Mouse (Mus musculus) megakaryocyte, embryonic 14.5 days (primary cell): ENCODE results near the gene Btbd1. TPM values are rescaled to one million over a fixed set of nuclear protein-coding genes. Genes with fewer than 3 reads are reported as not detected.

Experiments
- H3K27me3 ChIP-seq: replicated peaks from 2 replicates; pipeline ENCODE3; 2012; ENCODE audit warnings: inconsistent platforms
- H3K36me3 ChIP-seq: replicated peaks from 2 replicates; pipeline ENCODE3; 2012; ENCODE audit warnings: low read length, inconsistent platforms, mixed read lengths
- H3K4me1 ChIP-seq: 2 replicates; pipeline ENCODE4 v1.6.1; 2012; ENCODE audit warnings: inconsistent platforms
- H3K4me3 ChIP-seq: replicated peaks from 2 replicates; pipeline ENCODE3; 2012; ENCODE audit warnings: moderate library complexity, mild to moderate bottlenecking, inconsistent platforms
- H3K9me3 ChIP-seq: 2 replicates; pipeline ENCODE4 v1.6.1; 2012; ENCODE audit warnings: inconsistent platforms
- FLI1 ChIP-seq: IDR thresholded peaks from 2 replicates; pipeline ENCODE4 v1.6.1; 2012; ENCODE audit warnings: low read length, inconsistent platforms, mixed read lengths
- GATA1 ChIP-seq: IDR thresholded peaks from 3 replicates; pipeline ENCODE4 v1.6.1; 2012; ENCODE audit warnings: mixed read lengths, low read length, inconsistent platforms, borderline replicate concordance
- polyA plus RNA-seq: library from polyadenylated mRNA; stranded (reverse); fragments of >175 nt; gene quantifications from 2 replicates; pipeline ENCODE4 v1.2.3, GENCODE M21; 2012; ENCODE audit warnings: low replicate concordance; ENCODE audit not compliant: insufficient read depth

Btbd1 gene
- 5.8 and 7.3 TPM in 2 replicates for polyA plus RNA-seq

- TF ChIP-seq GATA1 (no peak), FLI1 (no peak)
- peak within 1 kb of the TSS; percentile 97 for H3K4me3 ChIP-seq
These were observed at the start of gene Btbd1 for GRCm38 (mm10) chr7:81829379-81829894. Gene Btbd1 (minus strand): TSS chr7:81829431.

GRCm38 (mm10) chr7:81875372-81875771, 46.1 kb upstream of the Btbd1 start:
- H3K9me3 ChIP-seq: no peaks in the 10 kb centered on the region
- no peak overlapping the region for H3K4me3 ChIP-seq
- H3K27me3 ChIP-seq: peaks cover 3% of the 10 kb centered on the region
- peaks cover 19% of the 10 kb centered on the region for H3K4me1 ChIP-seq
- TF ChIP-seq GATA1 (no peak), FLI1 (no peak)
- peaks cover 44% of the 10 kb centered on the region for H3K36me3 ChIP-seq

More at GRCm38 (mm10) chr7:81829379-81829894, at the start of gene Btbd1:
- peaks cover 5% of the 10 kb centered on the region for H3K36me3 ChIP-seq
- no peaks in the 10 kb centered on the region for H3K27me3 ChIP-seq
- H3K9me3 ChIP-seq: no peaks in the 10 kb centered on the region
- peaks cover 46% of the 10 kb centered on the region for H3K4me1 ChIP-seq

- H3K4me3 ChIP-seq: no peak overlapping the region
- TF ChIP-seq FLI1 (no peak), GATA1 (no peak)
- H3K4me1 ChIP-seq: peaks cover 26% of the 10 kb centered on the region
- peaks cover 3% of the 10 kb centered on the region for H3K27me3 ChIP-seq
- H3K9me3 ChIP-seq: no peaks in the 10 kb centered on the region
- H3K36me3 ChIP-seq: peaks cover 51% of the 10 kb centered on the region
These were observed 45.4 kb upstream of the Btbd1 start for GRCm38 (mm10) chr7:81874636-81875035.

GRCm38 (mm10) chr7:81873807-81874206, 44.6 kb upstream of the Btbd1 start:
- peaks cover 3% of the 10 kb centered on the region for H3K27me3 ChIP-seq
- no peak overlapping the region for H3K4me3 ChIP-seq
- H3K9me3 ChIP-seq: no peaks in the 10 kb centered on the region
- TF ChIP-seq FLI1 (no peak), GATA1 (no peak)
- H3K4me1 ChIP-seq: peaks cover 33% of the 10 kb centered on the region
- peaks cover 56% of the 10 kb centered on the region for H3K36me3 ChIP-seq

- Histone ChIP-seq H3K4me1 (peaks cover 41% of the 10 kb centered on the region), H3K36me3 (peaks cover 56% of the 10 kb centered on the region), H3K4me3 (no peak overlapping the region), H3K27me3 (no peaks in the 10 kb centered on the region), H3K9me3 (no peaks in the 10 kb centered on the region)
- no peak for TF ChIP-seq GATA1
- no peak for TF ChIP-seq FLI1
These were observed 43.3 kb upstream of the Btbd1 start for GRCm38 (mm10) chr7:81872493-81873013.

- peaks cover 71% of the 10 kb centered on the region for H3K36me3 ChIP-seq
These were observed 38.9 kb upstream of the Btbd1 start for GRCm38 (mm10) chr7:81868158-81868557.

GRCm38 (mm10) chr7:81867231-81867930, 38.1 kb upstream of the Btbd1 start:
- TF ChIP-seq GATA1 (no peak), FLI1 (no peak)
- peaks cover 67% of the 10 kb centered on the region for H3K36me3 ChIP-seq
- H3K4me1 ChIP-seq: peaks cover 52% of the 10 kb centered on the region
- no peaks in the 10 kb centered on the region for H3K9me3 ChIP-seq
- H3K27me3 ChIP-seq: peaks cover 2% of the 10 kb centered on the region
- no peak overlapping the region for H3K4me3 ChIP-seq

More at GRCm38 (mm10) chr7:81868158-81868557, 38.9 kb upstream of the Btbd1 start:
- TF ChIP-seq GATA1 (no peak), FLI1 (no peak)
- peaks cover 50% of the 10 kb centered on the region for H3K4me1 ChIP-seq
- H3K9me3 ChIP-seq: no peaks in the 10 kb centered on the region
- H3K27me3 ChIP-seq: no peaks in the 10 kb centered on the region
- no peak overlapping the region for H3K4me3 ChIP-seq

GRCm38 (mm10) chr7:81865937-81866336, 36.7 kb upstream of the Btbd1 start:
- TF ChIP-seq FLI1 (no peak), GATA1 (no peak)
- Histone ChIP-seq H3K4me1 (peaks cover 67% of the 10 kb centered on the region), H3K36me3 (peaks cover 52% of the 10 kb centered on the region), H3K9me3 (no peaks in the 10 kb centered on the region), H3K27me3 (peaks cover 6% of the 10 kb centered on the region), H3K4me3 (no peak overlapping the region)

GRCm38 (mm10) chr7:81864552-81864951, 35.3 kb upstream of the Btbd1 start:
- TF ChIP-seq GATA1: no peak
- no peak overlapping the region for H3K4me3 ChIP-seq
- H3K9me3 ChIP-seq: no peaks in the 10 kb centered on the region
- H3K36me3 ChIP-seq: peaks cover 42% of the 10 kb centered on the region
- H3K27me3 ChIP-seq: peaks cover 14% of the 10 kb centered on the region
- H3K4me1 ChIP-seq: peaks cover 73% of the 10 kb centered on the region

GRCm38 (mm10) chr7:81862587-81863583, 33.7 kb upstream of the Btbd1 start:
- Histone ChIP-seq H3K9me3 (no peaks in the 10 kb centered on the region), H3K4me1 (peaks cover 72% of the 10 kb centered on the region), H3K36me3 (peaks cover 27% of the 10 kb centered on the region), H3K27me3 (peaks cover 30% of the 10 kb centered on the region), H3K4me3 (peak overlapping the region; percentile 78)
- TF ChIP-seq GATA1: no peak
